Mouse (Mus musculus) cerebellum, postnatal 14 days (tissue): ENCODE data around the gene Adarb1.

ENCODE experiments used
- DNase-seq, 2 experiments: peaks; one replicate each; pipeline ENCODE4 v3.0.0; 2021; ENCODE audit warnings: mixed read lengths in 2 of 2

The Adarb1 gene

GRCm38 (mm10) chr10:77418138-77418537 lies at the start of gene Adarb1:
TSS of gene Adarb1 (minus strand) at chr10:77418270.
- peak; percentile 93 to 95 for DNase-seq

GRCm38 (mm10) chr10:77467407-77467806 lies 49.3 kb upstream of the Adarb1 start:
- DNase-seq: no peak

- DNase-seq: no peak
Observed at GRCm38 (mm10) chr10:77465902-77466301, 47.8 kb upstream of the Adarb1 start.

GRCm38 (mm10) chr10:77464181-77464936 lies 46.3 kb upstream of the Adarb1 start:
- DNase-seq: peak; percentile 70 to 83

GRCm38 (mm10) chr10:77461161-77461560 lies 43.1 kb upstream of the Adarb1 start:
- DNase-seq: peak; percentile 52 to 61

- no peak for DNase-seq
Observed at GRCm38 (mm10) chr10:77457701-77458100, 39.6 kb upstream of the Adarb1 start.

GRCm38 (mm10) chr10:77456507-77456906 lies 38.4 kb upstream of the Adarb1 start:
- peak; percentile 70 to 81 for DNase-seq

- no peak for DNase-seq
Observed at GRCm38 (mm10) chr10:77455251-77456010, 37.4 kb upstream of the Adarb1 start.

- no peak for DNase-seq
Observed at GRCm38 (mm10) chr10:77454795-77455194, 36.7 kb upstream of the Adarb1 start.

GRCm38 (mm10) chr10:77451822-77452221 lies 33.8 kb upstream of the Adarb1 start:
- no peak for DNase-seq

GRCm38 (mm10) chr10:77450159-77450464 lies 32.0 kb upstream of the Adarb1 start:
- no peak for DNase-seq

- no peak for DNase-seq
Observed at GRCm38 (mm10) chr10:77449315-77450158, 31.5 kb upstream of the Adarb1 start.

- no peak for DNase-seq
Observed at GRCm38 (mm10) chr10:77448698-77449247, 30.7 kb upstream of the Adarb1 start.

- DNase-seq: peak in 1 of 2 experiments; percentile 51
Observed at GRCm38 (mm10) chr10:77448209-77448608, 30.1 kb upstream of the Adarb1 start.

- DNase-seq: no peak
Observed at GRCm38 (mm10) chr10:77447755-77448154, 29.7 kb upstream of the Adarb1 start.

GRCm38 (mm10) chr10:77442250-77442649 lies 24.2 kb upstream of the Adarb1 start:
- no peak for DNase-seq

- DNase-seq: no peak
Observed at GRCm38 (mm10) chr10:77441812-77442211, 23.7 kb upstream of the Adarb1 start.

GRCm38 (mm10) chr10:77440841-77441755 lies 23.0 kb upstream of the Adarb1 start:
- no peak for DNase-seq

GRCm38 (mm10) chr10:77440286-77440685 lies 22.2 kb upstream of the Adarb1 start:
- DNase-seq: no peak

GRCm38 (mm10) chr10:77439026-77439425 lies 21.0 kb upstream of the Adarb1 start:
- DNase-seq: no peak

GRCm38 (mm10) chr10:77438021-77438420 lies 20.0 kb upstream of the Adarb1 start:
- no peak for DNase-seq

- DNase-seq: no peak
Observed at GRCm38 (mm10) chr10:77435343-77435742, 17.3 kb upstream of the Adarb1 start.
